Mouse (Mus musculus): ENCODE data around the gene Grm5. TPM values are rescaled to one million over a fixed set of nuclear protein-coding genes. Genes with fewer than 3 reads are reported as not detected.

The Grm5 gene
- polyA plus RNA-seq, 1 experiment from 2014 or later, result not detected

DNA sequence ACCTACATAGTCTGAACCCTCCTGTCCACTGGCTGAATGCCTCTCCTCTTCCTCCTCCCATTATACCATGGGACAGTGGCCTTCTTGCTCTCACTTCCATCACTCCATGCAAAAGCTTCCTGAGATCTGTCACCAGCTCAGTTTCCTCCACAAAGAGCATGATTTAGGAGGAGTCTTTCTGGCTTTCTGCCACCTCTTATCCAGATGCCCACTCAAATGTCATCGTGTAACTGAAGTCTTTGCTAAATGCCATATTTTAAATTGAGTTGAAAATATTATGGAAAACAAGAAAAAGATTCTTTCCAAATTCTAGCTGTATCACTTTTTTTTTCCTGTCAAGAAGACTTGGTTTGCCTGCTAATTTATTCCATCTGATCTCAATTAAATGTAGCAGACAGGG, 132.4 kb downstream of the Grm5 start:
- Histone ChIP-seq H3K4me2 (no peak overlapping the region), H3K4me1 (replicated peaks) (no peaks in the 10 kb centered on the region), H3K9ac (no peak overlapping the region), H3K4me3 (replicated peaks) (no peak overlapping the region), H3K9me3 (replicated peaks) (no peaks in the 10 kb centered on the region), H3K36me3 (replicated peaks) (no peaks in the 10 kb centered on the region), H3K27ac (replicated peaks) (no peak overlapping the region), H3K27me3 (no peaks in the 10 kb centered on the region)
- ATAC-seq (ENCODE audit: insufficient read depth), result no peak
- 36% methylated on average over 1 of the region's 1 CpGs for WGBS (ENCODE audit: insufficient replicate concordance)

DNA sequence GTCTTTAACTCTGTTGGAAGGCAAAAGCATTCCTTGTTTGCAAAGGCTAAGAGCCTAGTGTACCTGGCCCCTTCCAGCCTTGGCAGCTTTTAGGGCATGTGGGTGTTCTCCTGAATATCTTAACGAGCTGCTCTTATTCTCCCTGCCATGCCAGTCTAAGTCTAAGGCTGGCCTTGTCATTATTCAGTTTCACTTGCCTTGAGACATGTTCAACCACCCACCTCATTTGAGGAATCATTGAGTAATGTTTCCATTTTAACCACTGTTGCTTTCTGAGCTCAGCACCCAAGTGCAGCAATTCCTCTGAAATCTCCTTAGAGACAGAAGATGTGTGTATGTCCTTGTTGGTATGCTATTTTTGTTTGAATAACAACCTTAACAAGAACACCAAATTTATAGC, 134.7 kb downstream of the Grm5 start:
- no peaks in the 10 kb centered on the region for H3K36me3 ChIP-seq (replicated peaks)
- H3K9ac ChIP-seq, result no peak overlapping the region
- H3K27me3 ChIP-seq, result no peaks in the 10 kb centered on the region
- H3K4me1 ChIP-seq (replicated peaks), result no peaks in the 10 kb centered on the region
- no peak overlapping the region for H3K27ac ChIP-seq (replicated peaks)
- ATAC-seq (ENCODE audit: insufficient read depth), result no peak
- no peaks in the 10 kb centered on the region for H3K9me3 ChIP-seq (replicated peaks)
- H3K4me2 ChIP-seq, result no peak overlapping the region
- 51% methylated on average over 1 of the region's 1 CpGs for WGBS (ENCODE audit: insufficient replicate concordance)
- no peak overlapping the region for H3K4me3 ChIP-seq (replicated peaks)

DNA sequence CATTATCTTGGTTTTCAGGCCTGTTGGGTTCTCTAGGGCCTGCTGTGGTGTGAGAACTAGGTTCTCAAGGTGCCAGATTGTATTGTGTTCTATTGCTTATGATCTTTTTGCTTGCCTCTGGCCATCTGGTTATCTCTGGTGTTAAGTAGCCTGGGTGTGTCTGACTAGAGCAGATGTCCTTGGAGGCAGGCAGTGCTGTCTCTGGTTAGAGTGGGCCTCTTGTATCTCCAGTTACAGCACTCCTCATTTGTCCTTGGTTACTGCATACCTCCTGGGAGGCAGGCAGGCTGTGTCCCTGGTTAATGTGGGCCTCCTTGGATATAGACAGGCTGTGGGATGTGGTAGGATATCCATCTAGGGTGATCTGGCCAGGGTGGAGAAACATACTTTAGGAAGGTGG, 150.5 kb downstream of the Grm5 start:
- Histone ChIP-seq H3K4me2 (no peak overlapping the region), H3K9ac (no peak overlapping the region), H3K27me3 (no peaks in the 10 kb centered on the region), H3K4me1 (replicated peaks) (no peaks in the 10 kb centered on the region), H3K4me3 (replicated peaks) (no peak overlapping the region), H3K36me3 (replicated peaks) (no peaks in the 10 kb centered on the region), H3K9me3 (replicated peaks) (no peaks in the 10 kb centered on the region), H3K27ac (replicated peaks) (no peak overlapping the region)
- ATAC-seq (ENCODE audit: insufficient read depth), result no peak

DNA sequence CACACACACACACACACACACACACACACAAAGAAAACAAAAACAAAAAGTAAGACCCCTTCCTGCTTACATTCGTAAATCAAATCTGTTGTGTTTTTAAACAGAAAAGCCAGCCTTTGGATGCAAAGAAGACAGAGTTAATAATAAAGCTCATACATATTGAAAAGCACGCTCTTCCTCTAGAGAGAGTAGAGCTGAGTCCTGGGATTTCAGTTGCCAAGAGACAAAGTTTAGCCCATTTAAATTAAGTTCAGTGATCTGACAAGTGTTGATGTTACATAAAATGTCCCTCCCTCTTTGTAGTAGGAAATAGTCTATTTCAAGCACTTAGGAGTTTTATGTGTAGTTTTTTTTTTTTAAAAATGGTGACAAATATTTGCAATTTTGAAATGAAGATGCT, 178.0 kb downstream of the Grm5 start:
- Histone ChIP-seq H3K4me3 (replicated peaks) (no peak overlapping the region), H3K27ac (replicated peaks) (no peak overlapping the region), H3K4me1 (replicated peaks) (no peaks in the 10 kb centered on the region), H3K27me3 (no peaks in the 10 kb centered on the region), H3K4me2 (no peak overlapping the region), H3K9me3 (replicated peaks) (no peaks in the 10 kb centered on the region), H3K36me3 (replicated peaks) (no peaks in the 10 kb centered on the region), H3K9ac (no peak overlapping the region)
- ATAC-seq (ENCODE audit: insufficient read depth), result no peak
- 56% methylated on average over 2 of the region's 2 CpGs for WGBS (ENCODE audit: insufficient replicate concordance)

DNA sequence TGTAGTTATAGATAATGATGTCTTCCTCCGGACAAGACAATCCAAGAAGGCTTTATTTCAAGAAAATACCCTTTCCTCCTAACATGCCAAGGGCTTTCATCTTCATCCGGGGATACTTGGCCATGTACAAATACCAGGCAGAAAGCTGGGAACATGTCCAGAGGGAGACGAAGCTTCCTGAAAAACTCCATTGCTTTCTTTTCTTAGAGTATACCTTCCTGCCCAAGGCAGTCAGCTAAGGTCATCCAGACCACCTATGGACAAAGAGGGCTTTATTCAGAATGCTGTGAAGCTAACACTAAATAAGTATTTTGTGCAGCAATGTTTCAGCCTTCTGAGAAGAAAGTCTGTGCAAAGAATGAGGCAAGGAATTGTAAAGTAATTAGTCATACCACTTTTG, 178.4 kb downstream of the Grm5 start:
- ATAC-seq (ENCODE audit: insufficient read depth), result no peak
- Histone ChIP-seq H3K4me3 (replicated peaks) (no peak overlapping the region), H3K27me3 (no peaks in the 10 kb centered on the region), H3K9ac (no peak overlapping the region), H3K4me1 (replicated peaks) (no peaks in the 10 kb centered on the region), H3K27ac (replicated peaks) (no peak overlapping the region), H3K36me3 (replicated peaks) (no peaks in the 10 kb centered on the region), H3K4me2 (no peak overlapping the region), H3K9me3 (replicated peaks) (no peaks in the 10 kb centered on the region)
- WGBS (ENCODE audit: insufficient replicate concordance), result 41% methylated on average over 3 of the region's 3 CpGs

DNA sequence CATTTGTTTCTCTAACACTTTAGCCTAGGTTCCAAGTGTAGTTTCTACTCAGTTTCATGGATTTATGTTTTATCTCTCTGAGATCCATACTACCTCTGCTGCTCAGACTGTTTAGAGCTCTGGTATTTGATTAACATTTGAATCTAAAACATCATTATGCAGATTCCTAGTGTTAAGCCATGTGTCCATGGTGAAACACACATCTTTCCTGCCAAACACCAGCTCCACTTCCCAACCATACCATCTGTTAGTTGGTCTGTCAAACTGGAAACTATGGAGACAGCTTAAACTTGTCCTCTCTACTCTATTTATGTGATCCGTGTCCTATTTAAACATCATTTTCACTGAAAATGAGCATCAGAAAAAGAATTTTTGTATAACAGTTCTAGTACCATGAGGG, 203.6 kb downstream of the Grm5 start:
- Histone ChIP-seq H3K27me3 (no peaks in the 10 kb centered on the region), H3K9me3 (replicated peaks) (no peaks in the 10 kb centered on the region), H3K4me3 (replicated peaks) (no peak overlapping the region), H3K4me1 (replicated peaks) (no peaks in the 10 kb centered on the region), H3K36me3 (replicated peaks) (no peaks in the 10 kb centered on the region), H3K27ac (replicated peaks) (no peak overlapping the region), H3K9ac (no peak overlapping the region), H3K4me2 (no peak overlapping the region)
- 63% methylated on average over 1 of the region's 1 CpGs for WGBS (ENCODE audit: insufficient replicate concordance)
- ATAC-seq (ENCODE audit: insufficient read depth), result no peak

DNA sequence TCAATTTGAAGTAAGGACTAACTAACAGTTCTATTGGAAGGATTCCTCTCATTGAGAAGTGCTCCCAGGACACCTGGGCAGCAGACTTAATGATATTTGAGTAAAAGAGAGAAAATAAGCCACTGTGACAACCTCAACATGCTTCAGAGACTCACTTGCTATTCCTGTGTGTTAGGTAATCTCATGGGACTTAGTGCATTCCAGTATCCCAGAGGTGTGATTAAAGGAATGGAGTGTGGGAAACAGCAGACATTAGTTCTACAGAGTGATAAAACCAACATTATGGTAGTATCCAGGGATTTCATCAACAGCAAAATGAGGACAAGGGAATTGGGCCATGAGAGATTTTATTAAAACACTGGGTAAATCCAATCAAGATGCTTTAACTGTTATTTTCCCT, 205.0 kb downstream of the Grm5 start:
- no peak overlapping the region for H3K4me2 ChIP-seq
- H3K4me3 ChIP-seq (replicated peaks), result no peak overlapping the region
- H3K27me3 ChIP-seq, result no peaks in the 10 kb centered on the region
- no peak overlapping the region for H3K9ac ChIP-seq
- H3K27ac ChIP-seq (replicated peaks), result no peak overlapping the region
- no peaks in the 10 kb centered on the region for H3K4me1 ChIP-seq (replicated peaks)
- no peaks in the 10 kb centered on the region for H3K9me3 ChIP-seq (replicated peaks)
- H3K36me3 ChIP-seq (replicated peaks), result no peaks in the 10 kb centered on the region
- ATAC-seq (ENCODE audit: insufficient read depth), result no peak

DNA sequence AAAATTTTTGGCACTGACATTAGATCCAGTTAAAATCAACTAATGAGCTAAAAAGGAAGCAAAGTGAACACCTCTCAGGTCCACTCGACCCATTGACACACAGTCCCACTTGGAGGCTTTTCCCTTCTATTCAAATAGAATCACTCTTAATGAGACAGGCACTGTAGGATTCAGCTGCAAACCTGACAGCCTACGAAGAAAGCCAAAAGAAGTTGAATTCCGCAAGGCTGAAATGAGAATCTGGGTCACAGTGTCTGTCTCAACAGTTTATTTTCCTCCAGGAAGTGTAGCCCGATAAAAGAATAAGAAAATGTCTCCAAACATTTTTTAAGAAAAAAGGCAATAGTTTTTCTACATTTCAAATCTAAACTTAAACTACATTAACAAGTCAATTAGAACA, 209.9 kb downstream of the Grm5 start:
- Histone ChIP-seq H3K36me3 (replicated peaks) (no peaks in the 10 kb centered on the region), H3K4me2 (no peak overlapping the region)
- ATAC-seq (ENCODE audit: insufficient read depth), result no peak

DNA sequence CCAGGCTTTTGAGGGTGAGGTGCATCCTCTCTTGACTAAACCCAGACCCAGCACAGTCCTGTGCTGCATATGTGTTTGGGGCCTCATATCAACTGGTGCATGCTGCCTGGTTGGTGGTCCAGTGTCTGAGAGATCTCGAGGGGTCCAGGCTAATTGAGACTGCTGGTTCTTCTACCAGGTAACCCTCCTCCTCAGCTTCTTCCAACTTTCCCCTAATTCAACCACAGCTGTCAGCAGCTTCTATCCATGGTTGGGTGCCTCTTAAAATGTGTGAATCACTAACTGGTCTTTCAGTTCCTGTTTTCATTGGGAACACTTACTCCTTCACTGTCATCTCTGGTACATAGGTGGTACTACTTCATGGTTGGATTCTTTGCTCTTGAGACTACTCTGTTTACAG, 240.9 kb downstream of the Grm5 start:
- H3K4me3 ChIP-seq (replicated peaks), result no peak overlapping the region
- H3K9me3 ChIP-seq (replicated peaks), result no peaks in the 10 kb centered on the region
- no peak overlapping the region for H3K27ac ChIP-seq (replicated peaks)
- no peak for ATAC-seq (ENCODE audit: insufficient read depth)
- no peak overlapping the region for H3K4me2 ChIP-seq
- no peaks in the 10 kb centered on the region for H3K4me1 ChIP-seq (replicated peaks)
- H3K36me3 ChIP-seq (replicated peaks), result no peaks in the 10 kb centered on the region
- H3K27me3 ChIP-seq, result no peaks in the 10 kb centered on the region
- WGBS (ENCODE audit: insufficient replicate concordance), result 28% methylated on average over 1 of the region's 1 CpGs
- no peak overlapping the region for H3K9ac ChIP-seq

More for the DNA sequence above, 209.9 kb downstream of the Grm5 start:
- H3K4me1 ChIP-seq (replicated peaks), result no peaks in the 10 kb centered on the region
- no peak overlapping the region for H3K4me3 ChIP-seq (replicated peaks)
- WGBS (ENCODE audit: insufficient replicate concordance), result 60% methylated on average over 4 of the region's 4 CpGs
- no peaks in the 10 kb centered on the region for H3K9me3 ChIP-seq (replicated peaks)
- H3K27me3 ChIP-seq, result no peaks in the 10 kb centered on the region
- H3K27ac ChIP-seq (replicated peaks), result no peak overlapping the region
- H3K9ac ChIP-seq, result no peak overlapping the region

DNA sequence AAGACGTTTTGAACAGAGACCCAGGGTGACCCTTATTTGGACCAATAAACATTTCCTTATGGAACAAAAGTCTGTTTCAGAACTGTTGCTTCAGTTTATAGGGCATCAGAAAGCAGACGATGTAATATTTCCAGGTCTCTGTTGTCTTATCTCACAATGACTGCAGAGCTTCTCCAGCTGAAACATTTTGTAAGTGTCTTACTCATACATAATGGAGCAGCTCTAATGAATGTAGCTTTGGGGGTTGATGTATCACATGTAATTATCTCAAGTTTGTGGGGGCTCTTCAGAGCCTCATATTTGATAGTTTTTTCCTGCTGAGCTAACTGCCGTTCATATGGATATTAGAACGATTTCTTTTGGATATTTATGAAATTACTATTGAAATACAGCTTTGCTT, 250.7 kb downstream of the Grm5 start:
- no peak for ATAC-seq (ENCODE audit: insufficient read depth)
- no peaks in the 10 kb centered on the region for H3K36me3 ChIP-seq (replicated peaks)
- H3K9ac ChIP-seq, result no peak overlapping the region
- H3K4me3 ChIP-seq (replicated peaks), result no peak overlapping the region
- WGBS (ENCODE audit: insufficient replicate concordance), result 61% methylated on average over 4 of the region's 4 CpGs
- H3K4me2 ChIP-seq, result no peak overlapping the region
- H3K4me1 ChIP-seq (replicated peaks), result no peaks in the 10 kb centered on the region
- no peaks in the 10 kb centered on the region for H3K27me3 ChIP-seq
- H3K9me3 ChIP-seq (replicated peaks), result no peaks in the 10 kb centered on the region
- no peak overlapping the region for H3K27ac ChIP-seq (replicated peaks)

DNA sequence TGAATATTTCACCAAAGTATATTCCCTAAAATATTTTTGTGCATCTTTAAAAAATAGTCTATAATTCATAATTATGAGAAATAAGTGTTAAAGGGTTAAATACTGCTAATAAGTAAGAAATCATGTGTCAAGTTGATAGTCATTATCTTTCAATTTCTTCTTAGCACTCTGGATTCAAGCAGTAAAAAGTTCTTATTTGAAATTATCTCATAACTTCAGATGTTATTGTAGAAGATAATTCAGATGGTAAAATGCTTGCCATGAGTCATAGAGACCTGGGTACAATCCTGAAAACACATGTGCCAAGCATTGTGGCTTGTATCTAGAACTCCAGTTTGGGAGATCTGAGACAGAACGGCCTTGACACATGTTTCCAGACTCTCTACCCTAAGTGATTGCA, 254.6 kb downstream of the Grm5 start:
- H3K27me3 ChIP-seq, result no peaks in the 10 kb centered on the region
- 48% methylated on average over 1 of the region's 1 CpGs for WGBS (ENCODE audit: insufficient replicate concordance)
- H3K9ac ChIP-seq, result no peak overlapping the region
- no peak overlapping the region for H3K27ac ChIP-seq (replicated peaks)
- no peaks in the 10 kb centered on the region for H3K4me1 ChIP-seq (replicated peaks)
- no peak overlapping the region for H3K4me2 ChIP-seq
- H3K9me3 ChIP-seq (replicated peaks), result no peaks in the 10 kb centered on the region
- H3K36me3 ChIP-seq (replicated peaks), result no peaks in the 10 kb centered on the region
- no peak for ATAC-seq (ENCODE audit: insufficient read depth)
- H3K4me3 ChIP-seq (replicated peaks), result no peak overlapping the region

DNA sequence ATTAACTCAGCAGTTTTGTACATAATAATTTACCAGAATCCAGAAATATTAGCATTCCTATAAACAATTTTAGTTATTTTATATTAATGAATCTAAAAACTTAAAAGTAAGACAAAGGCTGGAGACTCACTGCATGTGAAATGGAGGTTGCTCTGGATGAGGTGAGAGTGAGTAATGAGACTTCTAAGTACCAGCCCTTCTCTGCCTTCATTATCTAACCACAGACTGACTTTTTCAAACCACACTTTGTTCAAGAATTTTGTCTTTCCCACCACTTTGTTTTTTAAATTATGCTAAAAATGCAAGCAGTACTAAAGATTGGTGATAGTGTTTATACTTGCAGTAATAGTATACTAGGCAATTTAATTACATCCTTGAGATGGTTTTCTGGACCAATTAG, 259.5 kb downstream of the Grm5 start:
- H3K27ac ChIP-seq (replicated peaks), result no peak overlapping the region
- no peak overlapping the region for H3K4me3 ChIP-seq (replicated peaks)
- no peaks in the 10 kb centered on the region for H3K9me3 ChIP-seq (replicated peaks)
- H3K36me3 ChIP-seq (replicated peaks), result no peaks in the 10 kb centered on the region
- no peak for ATAC-seq (ENCODE audit: insufficient read depth)
- H3K4me2 ChIP-seq, result no peak overlapping the region
- H3K27me3 ChIP-seq, result no peaks in the 10 kb centered on the region
- no peak overlapping the region for H3K9ac ChIP-seq
- H3K4me1 ChIP-seq (replicated peaks), result no peaks in the 10 kb centered on the region

DNA sequence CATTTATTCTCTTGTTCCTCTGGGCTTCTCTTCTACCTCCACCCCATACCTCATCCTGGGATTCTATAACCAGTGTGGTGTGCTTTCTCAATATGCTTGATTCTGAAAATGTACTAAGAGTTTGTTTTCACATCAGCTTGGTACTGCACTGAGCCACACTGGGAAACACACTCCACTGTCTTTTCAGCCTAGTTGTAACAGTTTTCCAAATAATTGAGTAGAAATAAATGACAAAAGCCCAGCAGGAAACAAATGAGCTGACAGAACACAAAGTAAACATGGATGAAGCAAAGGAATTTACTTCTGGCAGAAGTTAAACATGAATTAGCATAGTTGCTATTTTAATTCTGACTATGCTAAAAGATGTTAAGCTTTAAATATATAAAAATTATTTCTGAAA, 262.1 kb downstream of the Grm5 start:
- ATAC-seq (ENCODE audit: insufficient read depth), result no peak
- Histone ChIP-seq H3K9me3 (replicated peaks) (no peaks in the 10 kb centered on the region), H3K9ac (no peak overlapping the region), H3K36me3 (replicated peaks) (no peaks in the 10 kb centered on the region), H3K27me3 (no peaks in the 10 kb centered on the region), H3K27ac (replicated peaks) (no peak overlapping the region), H3K4me2 (no peak overlapping the region), H3K4me1 (replicated peaks) (no peaks in the 10 kb centered on the region), H3K4me3 (replicated peaks) (no peak overlapping the region)

Data from liver, embryonic 15.5 days (tissue).